Mouse (Mus musculus) ES-E14 (cell line): ENCODE measurements at regions not wholly inside any gene's neighbourhood (a gene's known extent, or its start where the extent isn't known, plus 50 kb on each side); places are given as distances from the start of the nearest gene placed in this dataset.

Experiments used
- MAFK ChIP-seq: IDR thresholded peaks from 2 replicates; pipeline ENCODE4 v1.6.1; 2014; ENCODE audit warnings: mild to moderate bottlenecking, low read depth, low read length, inconsistent platforms; ENCODE audit not compliant: insufficient read depth
- ZNF384 ChIP-seq: IDR thresholded peaks from 2 replicates; pipeline ENCODE4 v1.6.1; 2012; ENCODE audit warnings: low read depth, low read length, inconsistent platforms

- TF ChIP-seq ZNF384: no peak
- TF ChIP-seq MAFK: no peak
Measured at GRCm38 (mm10) chr3:83591206-83591605, 174.9 kb upstream of the Sfrp2 start.
